Mouse (Mus musculus): ENCODE measurements around the gene Arrb1. TPM values are rescaled to one million over a fixed set of nuclear protein-coding genes. Genes with fewer than 3 reads are reported as not detected.
"Not testable (repeated sequence)": the region's sequence is repeated elsewhere in the genome, so short reads cannot be mapped to it uniquely, and the experiment has no call there.

Gene Arrb1
- 28.5 and 33.1 TPM in 2 replicates for polyA plus RNA-seq (2012)

GRCm38 (mm10) chr7:99534901-99535735, at the start of gene Arrb1:
TSS of gene Arrb1 (plus strand) at chr7:99535466.
- Histone ChIP-seq H3K36me3 (ENCODE audit: control insufficient read depth) (peaks cover 21% of the 10 kb centered on the region), H3K4me3 (replicated peaks) (peak within 1 kb of the TSS; percentile 81), H3K9me3 (ENCODE audit: control insufficient read depth, low read length) (no peaks in the 10 kb centered on the region), H3K4me1 (ENCODE audit: control insufficient read depth) (peaks cover 97% of the 10 kb centered on the region), H3K27me3 (ENCODE audit: control insufficient read depth) (no peaks in the 10 kb centered on the region)
- TF ChIP-seq GATA1 (IDR thresholded peaks at IDR 0.05; ENCODE audit: low read length) (no peak), TAL1 (IDR thresholded peaks at IDR 0.05; ENCODE audit: low read length) (no peak)

DNA sequence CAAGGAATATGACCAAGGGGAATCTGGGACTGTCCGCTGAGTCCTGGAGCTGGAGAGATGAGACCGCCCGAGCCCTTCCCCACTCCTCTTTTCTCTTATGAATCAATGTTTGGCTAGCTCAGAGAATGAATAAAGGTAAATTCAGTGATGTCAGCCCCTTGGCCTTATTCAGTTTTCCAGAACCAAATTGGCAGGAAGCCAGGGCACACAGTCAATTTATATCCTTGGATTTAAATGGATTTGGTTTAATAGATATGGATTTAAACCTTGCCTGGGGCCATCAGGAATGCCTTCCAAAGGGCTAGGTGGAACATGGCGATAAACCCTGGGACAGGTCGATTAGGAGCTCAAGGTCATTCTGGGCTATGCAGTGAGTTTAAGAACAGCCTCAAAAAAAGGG, 45.6 kb upstream of the Arrb1 start:
- Histone ChIP-seq H3K36me3 (ENCODE audit: control insufficient read depth) (no peaks in the 10 kb centered on the region), H3K9me3 (ENCODE audit: control insufficient read depth, low read length) (no peaks in the 10 kb centered on the region), H3K4me3 (replicated peaks) (no peak overlapping the region), H3K4me1 (ENCODE audit: control insufficient read depth) (no peaks in the 10 kb centered on the region; the same call in 1 of the 2 replicates), H3K27me3 (ENCODE audit: control insufficient read depth) (peaks cover 18% of the 10 kb centered on the region)
- TF ChIP-seq TAL1 (IDR thresholded peaks at IDR 0.05; ENCODE audit: low read length) (no peak), GATA1 (IDR thresholded peaks at IDR 0.05; ENCODE audit: low read length) (no peak)

GRCm38 (mm10) chr7:99499128-99499527, 36.1 kb upstream of the Arrb1 start:
- Histone ChIP-seq H3K27me3 (ENCODE audit: control insufficient read depth) (peaks cover 37% of the 10 kb centered on the region), H3K9me3 (ENCODE audit: control insufficient read depth, low read length) (no peaks in the 10 kb centered on the region), H3K4me3 (replicated peaks) (no peak overlapping the region), H3K4me1 (ENCODE audit: control insufficient read depth) (peaks cover 29% of the 10 kb centered on the region), H3K36me3 (ENCODE audit: control insufficient read depth) (no peaks in the 10 kb centered on the region)
- TF ChIP-seq TAL1 (IDR thresholded peaks at IDR 0.05; ENCODE audit: low read length): no peak
- no peak for TF ChIP-seq GATA1 (IDR thresholded peaks at IDR 0.05; ENCODE audit: low read length)

DNA sequence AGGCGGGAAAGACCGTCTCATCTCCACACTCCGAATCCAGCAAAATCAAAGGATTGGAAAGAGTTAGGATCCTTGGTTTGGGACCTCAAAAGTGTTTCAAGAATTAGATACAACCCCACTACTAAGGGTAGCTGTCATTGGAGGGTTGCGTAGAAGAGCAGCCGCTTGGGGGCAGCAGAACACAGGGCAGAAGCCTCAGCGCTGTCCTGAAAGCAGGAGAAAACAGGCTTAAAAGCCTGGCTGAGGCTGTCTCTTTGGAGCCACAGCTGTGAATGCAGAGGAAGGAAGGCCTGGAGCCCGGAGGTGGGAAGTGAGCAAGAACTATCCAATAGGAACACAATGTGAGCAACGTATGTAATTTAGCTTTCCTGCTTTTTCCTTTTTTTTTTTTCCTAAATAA, 35.1 kb upstream of the Arrb1 start:
- H3K36me3 ChIP-seq (ENCODE audit: control insufficient read depth): no peaks in the 10 kb centered on the region
- TF ChIP-seq TAL1 (IDR thresholded peaks at IDR 0.05; ENCODE audit: low read length) (no peak), GATA1 (IDR thresholded peaks at IDR 0.05; ENCODE audit: low read length) (no peak)
- peaks cover 33% of the 10 kb centered on the region for H3K27me3 ChIP-seq (ENCODE audit: control insufficient read depth)
- no peaks in the 10 kb centered on the region for H3K9me3 ChIP-seq (ENCODE audit: control insufficient read depth, low read length)
- no peak overlapping the region for H3K4me3 ChIP-seq (replicated peaks)
- H3K4me1 ChIP-seq (ENCODE audit: control insufficient read depth): peaks cover 32% of the 10 kb centered on the region

DNA sequence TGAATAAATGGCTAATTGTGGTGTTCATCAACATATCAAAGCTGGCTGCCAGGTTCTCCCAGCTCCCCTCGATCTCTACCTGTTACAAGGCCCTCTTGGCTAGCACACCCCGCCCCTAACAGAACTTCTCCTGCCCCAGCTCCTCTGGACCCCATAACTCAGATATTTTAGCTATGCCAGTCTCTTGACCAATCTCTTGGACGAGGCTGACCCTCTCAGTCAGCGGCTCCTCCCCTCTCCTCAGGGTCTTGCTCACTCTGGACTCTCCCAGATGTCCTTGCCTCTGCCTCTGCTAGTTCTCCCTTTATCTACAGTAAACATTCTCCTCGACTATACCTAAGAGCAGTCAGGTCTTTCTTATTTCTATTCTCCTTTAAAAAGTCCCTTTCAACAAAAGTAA, 34.6 kb upstream of the Arrb1 start:
- TF ChIP-seq TAL1 (IDR thresholded peaks at IDR 0.05; ENCODE audit: low read length): no peak
- TF ChIP-seq GATA1 (IDR thresholded peaks at IDR 0.05; ENCODE audit: low read length): no peak
- no peaks in the 10 kb centered on the region for H3K9me3 ChIP-seq (ENCODE audit: control insufficient read depth, low read length)
- H3K4me1 ChIP-seq (ENCODE audit: control insufficient read depth): peaks cover 37% of the 10 kb centered on the region
- peaks cover 32% of the 10 kb centered on the region for H3K27me3 ChIP-seq (ENCODE audit: control insufficient read depth)
- peak overlapping the region; percentile 0 for H3K4me3 ChIP-seq (replicated peaks)
- H3K36me3 ChIP-seq (ENCODE audit: control insufficient read depth): no peaks in the 10 kb centered on the region

- Histone ChIP-seq H3K9me3 (ENCODE audit: control insufficient read depth, low read length) (no peaks in the 10 kb centered on the region), H3K27me3 (ENCODE audit: control insufficient read depth) (peaks cover 28% of the 10 kb centered on the region), H3K4me1 (ENCODE audit: control insufficient read depth) (peaks cover 37% of the 10 kb centered on the region), H3K36me3 (ENCODE audit: control insufficient read depth) (no peaks in the 10 kb centered on the region), H3K4me3 (replicated peaks) (peak overlapping the region; percentile 13)
- no peak for TF ChIP-seq GATA1 (IDR thresholded peaks at IDR 0.05; ENCODE audit: low read length)
Observed at GRCm38 (mm10) chr7:99501148-99501547, 34.1 kb upstream of the Arrb1 start.

- no peaks in the 10 kb centered on the region; the same call in none of the 2 replicates for H3K9me3 ChIP-seq (ENCODE audit: control insufficient read depth, low read length)
- H3K27me3 ChIP-seq (ENCODE audit: control insufficient read depth): peaks cover 4% of the 10 kb centered on the region
- no peak overlapping the region for H3K4me3 ChIP-seq (replicated peaks)
- H3K4me1 ChIP-seq (ENCODE audit: control insufficient read depth): peaks cover 53% of the 10 kb centered on the region
- H3K36me3 ChIP-seq (ENCODE audit: control insufficient read depth): no peaks in the 10 kb centered on the region; the same call in 1 of the 2 replicates
- TF ChIP-seq TAL1 (IDR thresholded peaks at IDR 0.05; ENCODE audit: low read length): no peak
- no peak for TF ChIP-seq GATA1 (IDR thresholded peaks at IDR 0.05; ENCODE audit: low read length)
Observed at GRCm38 (mm10) chr7:99504556-99504955, 30.7 kb upstream of the Arrb1 start.

- not testable (repeated sequence) for H3K36me3 ChIP-seq (ENCODE audit: control insufficient read depth); H3K27me3 ChIP-seq (ENCODE audit: control insufficient read depth); H3K9me3 ChIP-seq (ENCODE audit: control insufficient read depth, low read length); H3K4me3 ChIP-seq (replicated peaks)
- H3K4me1 ChIP-seq (ENCODE audit: control insufficient read depth): peaks cover 27% of the 10 kb centered on the region
Observed at GRCm38 (mm10) chr7:99508187-99508586, 27.1 kb upstream of the Arrb1 start.

DNA sequence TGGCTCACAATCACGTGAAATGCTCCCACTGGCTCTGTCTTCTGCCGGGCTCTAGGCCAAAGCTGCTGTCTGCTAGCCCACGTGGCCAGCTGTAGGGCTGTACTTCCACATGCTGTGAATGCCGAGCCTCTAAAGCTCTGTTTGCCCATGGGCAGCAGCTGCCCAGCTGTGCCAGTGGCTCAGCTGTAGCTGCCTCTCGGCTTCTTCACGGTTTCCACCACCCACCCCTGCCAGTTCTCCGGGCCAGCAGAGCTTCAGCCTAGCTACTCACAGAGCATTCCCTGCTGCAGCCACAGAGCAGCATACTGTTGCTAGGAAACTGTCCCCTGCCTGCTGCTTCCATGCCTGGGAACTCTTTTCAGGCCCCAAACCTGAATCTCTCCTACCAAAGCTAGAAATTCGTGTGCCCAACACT, 25.2 kb upstream of the Arrb1 start:
- H3K9me3 ChIP-seq (ENCODE audit: control insufficient read depth, low read length): no peaks in the 10 kb centered on the region; the same call in none of the 2 replicates
- H3K36me3 ChIP-seq (ENCODE audit: control insufficient read depth): no peaks in the 10 kb centered on the region; the same call in 1 of the 2 replicates
- peaks cover 29% of the 10 kb centered on the region for H3K4me1 ChIP-seq (ENCODE audit: control insufficient read depth)
- TF ChIP-seq GATA1 (IDR thresholded peaks at IDR 0.05; ENCODE audit: low read length) (no peak), TAL1 (IDR thresholded peaks at IDR 0.05; ENCODE audit: low read length) (no peak)
- H3K4me3 ChIP-seq (replicated peaks): no peak overlapping the region
- H3K27me3 ChIP-seq (ENCODE audit: control insufficient read depth): no peaks in the 10 kb centered on the region

Measured in erythroblast, embryonic 14.5 days (primary cell).